ENCODE assay signal across 8 mouse cellular contexts in the genomic region with DNA sequence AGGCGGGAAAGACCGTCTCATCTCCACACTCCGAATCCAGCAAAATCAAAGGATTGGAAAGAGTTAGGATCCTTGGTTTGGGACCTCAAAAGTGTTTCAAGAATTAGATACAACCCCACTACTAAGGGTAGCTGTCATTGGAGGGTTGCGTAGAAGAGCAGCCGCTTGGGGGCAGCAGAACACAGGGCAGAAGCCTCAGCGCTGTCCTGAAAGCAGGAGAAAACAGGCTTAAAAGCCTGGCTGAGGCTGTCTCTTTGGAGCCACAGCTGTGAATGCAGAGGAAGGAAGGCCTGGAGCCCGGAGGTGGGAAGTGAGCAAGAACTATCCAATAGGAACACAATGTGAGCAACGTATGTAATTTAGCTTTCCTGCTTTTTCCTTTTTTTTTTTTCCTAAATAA. TPM values are rescaled to one million over a fixed set of nuclear protein-coding genes. Genes with fewer than 3 reads are reported as not detected.
DNase-seq lines count a peak whose midpoint lies in the region; ATAC-seq lines count a peak whose summit lies in the region.

No protein-coding gene starts in this region.

- H3K4me2 ChIP-seq in hindbrain, embryonic 11.5 days (replicated peaks; ENCODE audit: low read depth, low read length): no peak overlapping the region
- no peak overlapping the region for H3K4me2 ChIP-seq in lung, embryonic 15.5 days

- no peaks in the 10 kb centered on the region for H3K9me3 ChIP-seq in hindbrain, embryonic 11.5 days (ENCODE audit: control insufficient read depth, low read length)
- H3K9me3 ChIP-seq in lung, embryonic 15.5 days: no peaks in the 10 kb centered on the region

- peak; percentile 65 for ATAC-seq in hindbrain, embryonic 11.5 days (ENCODE audit: low FRiP score)
- peak; percentile 87; the same call in 1 of the 2 replicates for ATAC-seq in lung, embryonic 15.5 days (ENCODE audit: borderline replicate concordance, extremely low read depth, low FRiP score, low TSS enrichment)

- H3K4me1 ChIP-seq in hindbrain, embryonic 11.5 days (replicated peaks; ENCODE audit: control insufficient read depth, insufficient read depth, low read length): no peaks in the 10 kb centered on the region
- peaks cover 5% of the 10 kb centered on the region; the same call in 1 of the 2 replicates for H3K4me1 ChIP-seq in lung, embryonic 15.5 days

- DNase-seq in Muller cell, postnatal 12 days (ENCODE audit: inconsistent ontology term): peak; percentile 51
- peak; percentile 79 for DNase-seq in cerebellum, adult 9-10 months
- peak; percentile 46 to 82 for DNase-seq in frontal cortex, postnatal 10 days (ENCODE audit: low spot score in 2 of 2)
- DNase-seq in hindbrain, embryonic 11.5 days (ENCODE audit: low spot score): peak; percentile 90
- peak; percentile 76 for DNase-seq in layer of hippocampus, adult 9-11 months
- peak; percentile 81 for DNase-seq in ovary, postnatal 36 days (ENCODE audit: low spot score)
- peak; percentile 52 to 84 for DNase-seq in thymus, postnatal 10 days (ENCODE audit: low spot score in 2 of 2)

- H3K4me3 ChIP-seq in hindbrain, embryonic 11.5 days (ENCODE audit: low read depth, low read length): no peak overlapping the region
- no peak overlapping the region for H3K4me3 ChIP-seq in lung, embryonic 15.5 days

- no peak overlapping the region for H3K27ac ChIP-seq in hindbrain, embryonic 11.5 days (ENCODE audit: low read depth, low read length)
- H3K27ac ChIP-seq in lung, embryonic 15.5 days: peak overlapping the region; percentile 19; the same call in 1 of the 2 replicates

- H3K27me3 ChIP-seq in hindbrain, embryonic 11.5 days (ENCODE audit: control insufficient read depth, insufficient read depth, low read length): no peaks in the 10 kb centered on the region
- no peaks in the 10 kb centered on the region for H3K27me3 ChIP-seq in lung, embryonic 15.5 days

- no peak overlapping the region for H3K9ac ChIP-seq in hindbrain, embryonic 11.5 days (ENCODE audit: low read depth, low read length)
- no peak overlapping the region for H3K9ac ChIP-seq in lung, embryonic 15.5 days

- 4% methylated on average over 8 of the region's 8 CpGs for WGBS in hindbrain, embryonic 11.5 days
- WGBS in lung, embryonic 15.5 days: 6% methylated on average over 8 of the region's 8 CpGs

- H3K36me3 ChIP-seq in hindbrain, embryonic 11.5 days (ENCODE audit: control insufficient read depth, insufficient read depth, low read length): no peaks in the 10 kb centered on the region
- no peaks in the 10 kb centered on the region for H3K36me3 ChIP-seq in lung, embryonic 15.5 days

RNA-seq across cellular contexts. Expression of gene Rps3, which starts 16.7 kb away (rescaled TPM):
- 696 and 707 TPM in 2 replicates for polyA plus RNA-seq in hindbrain, embryonic 11.5 days (2014; fragmentation: Nextera tagmentation; extraction: Ambion mirVana)
- 777 and 836 TPM in 2 replicates for polyA plus RNA-seq in lung, embryonic 15.5 days (2015; fragmentation: Nextera tagmentation; extraction: Ambion mirVana)

RNA-seq across cellular contexts. Expression of gene Klhl35, which starts 34.4 kb away (rescaled TPM):
- polyA plus RNA-seq in hindbrain, embryonic 11.5 days (2014; fragmentation: Nextera tagmentation; extraction: Ambion mirVana): 30.3 and 35.7 TPM in 2 replicates
- polyA plus RNA-seq in lung, embryonic 15.5 days (2015; fragmentation: Nextera tagmentation; extraction: Ambion mirVana): 0.80 and 0.94 TPM in 2 replicates

RNA-seq across cellular contexts. Expression of gene Arrb1, which starts 35.1 kb away (rescaled TPM):
- 4.5 and 5.4 TPM in 2 replicates for polyA plus RNA-seq in hindbrain, embryonic 11.5 days (2014; fragmentation: Nextera tagmentation; extraction: Ambion mirVana)
- polyA plus RNA-seq in lung, embryonic 15.5 days (2015; fragmentation: Nextera tagmentation; extraction: Ambion mirVana): 16.1 and 17.5 TPM in 2 replicates

Comparison
In these comparisons a context has a peak if more than half of its experiments do, and no peak if none do; other contexts are left out.
1. RNA of gene Klhl35, which starts 34.4 kb away (polyA plus RNA-seq): 30.3 to 35.7 TPM in hindbrain, embryonic 11.5 days; 0.80 to 0.94 TPM in lung, embryonic 15.5 days; every median in the first group is over 10 times any median in the second.
2. Peak in every context shown above with its lines, with median percentiles within 50 percentile points of each other: DNase-seq.